Mouse (Mus musculus): Measurements from ENCODE around the gene Polrmt.

Gene Polrmt

DNA sequence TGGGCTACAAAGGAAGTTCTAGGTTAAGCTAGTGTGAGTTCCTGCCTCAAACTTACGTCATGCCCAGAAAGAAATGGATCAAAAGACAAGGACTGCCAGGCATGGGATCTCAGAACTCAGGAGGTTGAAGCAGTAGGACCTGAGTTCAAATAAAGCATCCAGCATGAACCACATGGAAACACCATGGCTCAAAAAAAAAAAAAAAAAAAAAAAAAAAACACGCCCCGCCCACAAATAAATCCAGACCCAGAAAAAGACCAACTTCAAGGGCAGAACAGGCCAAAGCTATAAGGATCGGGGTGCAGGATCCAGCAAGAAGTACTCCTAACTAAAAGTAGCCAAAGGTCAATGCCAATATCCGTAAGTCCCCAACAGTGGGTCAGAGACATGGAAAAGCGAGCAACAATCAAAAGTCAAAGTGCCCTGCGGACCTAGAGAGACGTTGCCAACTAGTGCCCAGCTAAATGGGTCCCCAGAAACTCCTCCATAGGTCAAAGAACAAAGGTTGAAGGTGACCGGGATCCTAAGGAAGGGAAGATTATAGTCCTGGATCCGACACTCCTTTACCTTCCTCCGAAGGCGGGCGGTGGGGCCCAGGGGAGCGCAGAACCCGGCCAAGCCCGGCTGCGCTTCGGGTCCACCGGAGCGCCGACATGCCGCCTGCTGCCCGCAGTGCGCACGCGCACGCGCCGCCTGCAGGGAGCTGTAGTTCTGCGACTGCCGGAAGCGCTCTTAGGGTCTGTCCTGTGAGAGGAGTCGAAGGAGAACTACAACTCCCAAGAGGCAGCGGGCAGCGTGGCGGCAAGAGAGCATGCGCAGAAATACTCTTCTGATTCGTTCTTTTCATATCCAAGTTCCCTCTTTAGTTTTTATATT lies at the start of gene Polrmt:
TSS of gene Polrmt (minus strand) at position 684 of the 876 bp plus-strand sequence.
- peak; percentile 87 for DNase-seq (ENCODE audit: low spot score)

DNA sequence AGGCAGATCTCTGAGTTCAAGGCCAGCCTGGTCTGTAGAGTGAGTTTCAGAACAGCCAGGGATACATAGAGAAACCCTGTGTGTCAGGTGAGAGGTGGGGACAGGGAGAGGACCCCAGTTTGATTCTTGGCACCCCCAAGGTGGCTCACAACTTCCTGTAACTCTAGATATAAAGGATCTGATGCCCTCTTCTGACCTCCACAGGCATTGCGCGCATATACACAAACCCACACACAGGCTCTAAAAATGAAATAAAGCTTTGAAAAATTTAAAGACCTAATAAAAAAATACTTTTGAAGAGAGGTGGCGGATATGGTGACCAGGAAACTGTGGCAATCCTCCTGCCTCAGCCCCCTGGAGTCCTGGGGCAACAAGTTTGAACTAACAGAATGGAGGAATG lies 49.5 kb upstream of the Polrmt start:
- DNase-seq (ENCODE audit: low spot score) = no peak

GRCm38 (mm10) chr10:79794491-79794931 lies 48.1 kb upstream of the Polrmt start:
- DNase-seq (ENCODE audit: low spot score) = peak; percentile 55

DNA sequence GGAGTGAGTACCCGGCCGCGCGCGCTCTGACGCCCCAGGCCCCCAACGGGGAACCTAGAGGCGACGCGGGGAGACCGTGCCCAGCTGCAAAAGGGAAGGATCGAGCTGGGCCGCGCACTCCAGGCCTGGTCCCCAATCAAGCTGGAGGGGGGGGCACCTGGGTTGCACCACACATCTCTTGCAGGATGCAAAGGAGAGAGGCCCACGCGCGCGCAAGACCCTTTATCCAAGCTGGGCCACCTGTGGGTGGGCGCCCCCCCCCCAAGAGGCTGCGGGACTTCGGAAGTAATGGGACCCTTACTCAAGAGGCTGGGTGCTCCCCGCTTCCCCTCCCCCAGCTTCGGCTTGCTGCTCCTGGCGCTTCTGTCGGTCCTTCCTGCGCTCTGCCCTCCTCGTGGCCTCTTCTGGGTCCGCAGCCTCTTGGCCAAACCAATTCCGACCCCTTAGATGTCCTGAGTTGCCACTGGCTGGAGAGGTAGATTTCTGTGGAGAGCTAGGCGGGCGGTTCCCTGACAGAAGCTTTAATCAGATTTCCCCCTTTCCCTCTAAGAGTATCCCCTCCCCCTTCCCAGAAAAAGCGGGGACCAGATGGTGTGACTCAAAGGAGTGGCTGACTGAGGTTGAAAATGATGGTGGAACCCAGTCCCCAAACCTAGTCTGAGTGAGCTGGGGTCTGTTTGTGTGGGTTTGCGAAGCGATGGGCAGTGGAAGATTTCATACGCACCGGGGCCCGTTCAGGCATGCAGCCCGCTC lies 47.5 kb upstream of the Polrmt start:
- no peak for DNase-seq (ENCODE audit: low spot score)

DNA sequence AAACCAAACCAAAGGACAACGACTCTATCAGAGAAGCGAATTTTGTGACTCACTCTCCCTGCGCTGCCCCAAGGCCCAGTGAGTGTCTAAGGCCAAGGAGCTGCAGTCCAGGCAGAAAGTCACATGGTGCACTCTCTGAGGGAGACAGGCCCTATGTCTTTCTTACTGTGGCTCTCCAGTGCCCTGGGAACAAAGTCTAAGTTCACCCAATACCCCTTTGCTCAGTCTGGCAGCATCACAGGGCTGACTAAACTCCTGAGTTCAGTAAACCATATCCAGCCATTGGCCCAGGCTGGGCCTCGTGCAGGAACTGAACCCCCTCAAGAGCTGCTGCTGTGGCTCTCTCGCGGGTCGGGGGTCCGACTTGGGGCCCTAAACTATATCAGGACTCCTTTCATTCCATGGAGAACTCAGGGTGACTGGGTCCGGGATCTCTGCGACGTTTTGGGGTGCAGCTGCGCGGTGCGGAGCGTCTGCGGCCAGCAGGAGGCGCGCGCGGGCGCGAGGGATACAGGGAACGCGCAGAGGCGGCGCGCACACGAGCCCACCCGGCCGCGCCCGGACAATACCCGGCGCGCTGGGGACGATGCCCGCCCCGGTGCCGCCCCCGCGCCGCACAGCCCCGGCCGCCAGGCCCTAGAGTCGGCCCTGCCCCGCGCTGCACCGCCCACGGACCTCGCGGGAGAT lies 46.8 kb upstream of the Polrmt start, which contains the start of gene Palm:
TSS of gene Palm (plus strand) at position 522 of the 687 bp plus-strand sequence.
- DNase-seq (ENCODE audit: low spot score) = peak; percentile 77

DNA sequence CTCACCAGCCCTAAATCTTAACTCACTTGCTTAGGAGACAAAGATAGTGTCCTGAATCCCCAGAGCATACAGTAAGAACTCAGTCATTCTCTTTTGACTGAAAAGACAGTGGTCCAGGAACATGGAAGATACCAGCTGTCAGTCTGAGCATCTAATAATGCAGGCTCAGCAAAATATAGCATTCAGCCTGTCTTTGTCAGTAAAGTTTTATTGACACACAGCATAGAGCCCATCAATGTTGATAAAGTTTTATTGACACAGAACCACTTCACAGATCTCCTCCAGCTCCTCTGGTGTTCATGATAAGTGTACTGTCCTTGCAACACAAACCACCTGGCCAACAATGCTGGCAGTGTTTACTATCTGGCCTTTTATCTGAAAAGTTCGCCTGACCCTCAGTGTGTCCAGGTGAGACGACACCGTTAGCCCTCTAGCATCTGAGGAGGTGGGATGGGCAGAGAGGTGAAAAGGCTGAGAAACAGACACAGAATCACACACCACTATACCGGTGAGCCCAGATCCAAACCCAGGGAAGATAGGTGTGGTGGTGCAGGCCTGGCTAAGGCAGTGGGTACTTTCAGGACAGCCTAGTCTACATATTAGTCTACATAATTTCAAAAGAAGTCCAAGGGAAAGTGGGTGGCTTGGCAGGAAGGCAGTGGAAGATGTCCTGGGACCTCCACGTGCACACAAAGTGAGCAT lies 46.1 kb upstream of the Polrmt start:
- DNase-seq (ENCODE audit: low spot score) = no peak

GRCm38 (mm10) chr10:79790861-79791260 lies 44.5 kb upstream of the Polrmt start, which contains the start of gene Prss57:
Gene Prss57 (minus strand): TSS chr10:79790961.
- no peak for DNase-seq (ENCODE audit: low spot score)

GRCm38 (mm10) chr10:79789581-79789980 lies 43.2 kb upstream of the Polrmt start:
- no peak for DNase-seq (ENCODE audit: low spot score)

- DNase-seq (ENCODE audit: low spot score) = peak; percentile 66
Observed at GRCm38 (mm10) chr10:79788386-79789158, 42.2 kb upstream of the Polrmt start.

- DNase-seq (ENCODE audit: low spot score) = no peak
Observed at GRCm38 (mm10) chr10:79783920-79784800, 37.8 kb upstream of the Polrmt start.

GRCm38 (mm10) chr10:79783050-79783449 lies 36.7 kb upstream of the Polrmt start:
- no peak for DNase-seq (ENCODE audit: low spot score)

GRCm38 (mm10) chr10:79781956-79782355 lies 35.6 kb upstream of the Polrmt start:
- DNase-seq (ENCODE audit: low spot score) = no peak

GRCm38 (mm10) chr10:79781139-79781538 lies 34.8 kb upstream of the Polrmt start:
- no peak for DNase-seq (ENCODE audit: low spot score)

- no peak for DNase-seq (ENCODE audit: low spot score)
Observed at GRCm38 (mm10) chr10:79780664-79781015, 34.3 kb upstream of the Polrmt start.

DNA sequence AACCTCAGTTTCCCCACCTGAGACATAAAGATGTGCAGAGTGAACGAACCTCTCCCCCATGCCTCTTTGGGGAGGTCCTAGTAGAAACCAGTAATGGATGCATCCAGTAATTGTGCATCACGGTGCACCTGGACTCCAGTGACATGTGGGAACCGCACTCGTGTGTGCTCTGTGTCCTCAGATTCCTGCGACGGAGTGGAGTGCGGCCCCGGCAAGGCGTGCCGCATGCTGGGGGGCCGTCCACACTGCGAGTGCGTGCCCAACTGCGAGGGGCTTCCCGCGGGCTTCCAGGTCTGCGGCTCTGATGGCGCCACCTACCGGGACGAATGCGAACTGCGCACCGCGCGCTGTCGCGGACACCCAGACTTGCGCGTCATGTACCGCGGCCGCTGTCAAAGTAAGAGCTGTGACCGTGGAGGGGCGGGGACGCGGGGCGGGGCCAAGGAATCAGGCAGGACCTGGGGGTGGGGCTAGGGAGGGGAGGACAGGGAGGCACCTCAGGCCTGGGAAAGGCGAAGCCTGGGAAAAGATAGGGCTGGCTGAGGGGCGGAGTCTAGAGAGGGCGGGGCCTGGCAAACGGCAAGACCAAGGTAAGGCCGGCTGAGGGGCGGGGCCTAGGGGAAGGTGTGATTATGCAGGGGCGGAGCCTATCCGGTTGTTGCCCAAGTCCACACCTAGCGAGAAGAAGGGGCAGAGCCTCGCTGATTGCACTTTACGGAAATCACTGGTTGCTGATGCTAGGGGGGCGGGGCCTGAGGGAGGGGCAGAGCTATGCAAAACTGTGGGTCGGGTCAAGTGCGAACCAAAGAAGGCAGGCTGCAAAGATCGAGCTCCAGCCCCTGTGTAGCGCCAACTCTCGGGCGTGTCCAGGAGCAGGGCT lies 33.6 kb upstream of the Polrmt start:
- DNase-seq (ENCODE audit: low spot score) = peak; percentile 93

GRCm38 (mm10) chr10:79779193-79779592 lies 32.8 kb upstream of the Polrmt start:
- DNase-seq (ENCODE audit: low spot score) = no peak

DNA sequence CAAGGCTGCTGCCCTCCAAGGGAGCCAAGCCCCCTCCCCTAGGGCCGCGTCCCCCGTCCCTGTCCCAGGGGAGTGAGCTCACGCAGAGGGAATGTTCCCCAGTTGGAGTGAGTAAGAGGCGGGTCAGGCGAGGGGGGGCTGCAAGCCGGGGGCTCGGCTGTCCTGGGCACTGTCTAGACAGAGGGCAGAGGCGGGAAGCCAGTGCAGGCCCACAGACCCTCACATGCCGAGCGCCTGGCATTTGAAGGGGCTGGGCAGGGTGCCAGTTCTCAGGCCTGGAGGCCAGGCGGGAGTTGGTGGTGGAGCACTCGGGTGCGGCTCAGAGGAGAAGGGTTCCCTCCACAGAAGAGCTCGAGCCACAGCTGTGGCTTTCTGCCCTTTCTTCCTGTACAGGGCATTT lies 31.6 kb upstream of the Polrmt start:
- DNase-seq (ENCODE audit: low spot score) = peak; percentile 38

- DNase-seq (ENCODE audit: low spot score) = no peak
Observed at GRCm38 (mm10) chr10:79777103-79777531, 30.7 kb upstream of the Polrmt start, which contains the start of gene Fstl3. Gene Fstl3 (plus strand): TSS chr10:79777272.

All from ovary, postnatal 14 days (tissue).